Mouse (Mus musculus) kidney, embryonic 15.5 days (tissue): ENCODE measurements around the gene Prdx6. TPM values are rescaled to one million over a fixed set of nuclear protein-coding genes. Genes with fewer than 3 reads are reported as not detected.
"Not testable (repeated sequence)": the region's sequence is repeated elsewhere in the genome, so short reads cannot be mapped to it uniquely, and the experiment has no call there.

Experiments used
- ATAC-seq: fragments of 200-750 bp; cut with Nextera tagmentation; replicated peaks from 2 replicates; pipeline ENCODE4 v1.8.0; 2017; ENCODE audit warnings: moderate TSS enrichment; ENCODE audit not compliant: low FRiP score
- H3K27ac ChIP-seq: fragments of 300-500 bp; sonication (generic); 2 replicates; pipeline ENCODE4 v1.5.1; 2015; ENCODE audit warnings: mild to moderate bottlenecking, inconsistent platforms
- H3K27me3 ChIP-seq: fragments of 300-500 bp; sonication (generic); 2 replicates; pipeline ENCODE4 v1.6.1; 2015; ENCODE audit warnings: inconsistent platforms
- H3K36me3 ChIP-seq: fragments of 300-500 bp; sonication (generic); 2 replicates; pipeline ENCODE4 v1.6.1; 2015; ENCODE audit warnings: inconsistent platforms
- H3K4me1 ChIP-seq: fragments of 300-500 bp; sonication (generic); 2 replicates; pipeline ENCODE4 v1.6.1; 2015; ENCODE audit warnings: inconsistent platforms
- H3K4me2 ChIP-seq: fragments of 300-500 bp; sonication (generic); 2 replicates; pipeline ENCODE4 v1.6.1; 2015; ENCODE audit warnings: moderate library complexity, mild to moderate bottlenecking, inconsistent platforms
- H3K4me3 ChIP-seq: fragments of 300-500 bp; sonication (generic); replicated peaks from 2 replicates; pipeline ENCODE4 v1.5.1; 2015; ENCODE audit warnings: mild to moderate bottlenecking, inconsistent platforms
- H3K9ac ChIP-seq: fragments of 300-500 bp; sonication (generic); 2 replicates; pipeline ENCODE4 v1.6.1; 2015; ENCODE audit warnings: mild to moderate bottlenecking, inconsistent platforms
- H3K9me3 ChIP-seq: fragments of 300-500 bp; sonication (generic); replicated peaks from 2 replicates; pipeline ENCODE4 v1.6.1; 2016; ENCODE audit warnings: inconsistent platforms
- WGBS: fragments of 180-500 bp; shearing (Covaris S2); methylation state at CpG from one replicate; pipeline ENCODE4 v1.1.7; 2015; ENCODE audit warnings: mixed read lengths; 5-methylcytosine and 5-hydroxymethylcytosine counted together
- polyA plus RNA-seq: library from polyadenylated mRNA; unstranded; fragments of >200 nt; fragmentation: Nextera tagmentation; extraction: Ambion mirVana; gene quantifications from 2 replicates; pipeline ENCODE4 v1.2.1, GENCODE M21; 2015

Prdx6 gene
- polyA plus RNA-seq, 1 experiment from 2014 or later: 489 TPM

DNA sequence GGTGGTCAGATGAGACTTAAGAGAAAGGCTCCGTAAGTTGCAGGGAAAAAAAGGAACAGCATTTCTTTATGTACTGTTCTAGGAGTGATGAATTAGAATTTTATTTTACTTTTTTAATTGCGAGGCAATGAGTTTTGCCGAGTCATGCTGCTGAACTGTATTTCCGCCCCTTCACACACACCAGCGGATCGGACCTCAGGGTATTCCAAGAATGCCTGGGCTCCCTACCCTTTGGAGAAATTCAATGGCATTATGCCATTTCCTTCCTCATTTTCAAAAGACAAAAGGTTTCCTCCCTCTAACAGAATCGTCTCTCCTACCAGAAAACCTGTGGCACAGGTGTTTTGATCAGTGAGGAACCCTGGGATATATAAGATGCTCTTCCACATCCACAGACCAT lies 2.3 kb downstream of the Prdx6 start:
- ATAC-seq: no peak
- H3K9ac ChIP-seq: peak overlapping the region; percentile 89; the same call in 1 of the 2 replicates
- H3K27me3 ChIP-seq: peaks cover 8% of the 10 kb centered on the region
- H3K4me3 ChIP-seq: peak overlapping the region; percentile 91
- no peaks in the 10 kb centered on the region for H3K9me3 ChIP-seq
- no peak overlapping the region for H3K27ac ChIP-seq
- H3K4me2 ChIP-seq: peak overlapping the region; percentile 87
- WGBS: 61% methylated on average over 7 of the region's 7 CpGs
- H3K36me3 ChIP-seq: peaks cover 36% of the 10 kb centered on the region
- H3K4me1 ChIP-seq: peaks cover 27% of the 10 kb centered on the region

GRCm38 (mm10) chr1:161247643-161248580 lies 3.1 kb downstream of the Prdx6 start:
- Histone ChIP-seq H3K4me1 (peaks cover 27% of the 10 kb centered on the region), H3K36me3 (peaks cover 43% of the 10 kb centered on the region), H3K4me3 (no peak overlapping the region), H3K9ac (no peak overlapping the region), H3K27me3 (peaks cover 8% of the 10 kb centered on the region), H3K9me3 (no peaks in the 10 kb centered on the region), H3K27ac (no peak overlapping the region), H3K4me2 (peak overlapping the region; percentile 87)
- WGBS: 83% methylated on average over 11 of the region's 11 CpGs
- ATAC-seq: no peak

- no peak overlapping the region for H3K4me2 ChIP-seq
- H3K36me3 ChIP-seq: peaks cover 51% of the 10 kb centered on the region
- WGBS: 81% methylated on average over 3 of the region's 3 CpGs
- no peak overlapping the region for H3K27ac ChIP-seq
- H3K9ac ChIP-seq: no peak overlapping the region
- ATAC-seq: no peak
- H3K4me1 ChIP-seq: peaks cover 27% of the 10 kb centered on the region
- peaks cover 5% of the 10 kb centered on the region for H3K27me3 ChIP-seq
- no peak overlapping the region for H3K4me3 ChIP-seq
- H3K9me3 ChIP-seq: no peaks in the 10 kb centered on the region
Measured at GRCm38 (mm10) chr1:161247176-161247575, 3.8 kb downstream of the Prdx6 start.

- Histone ChIP-seq H3K9me3 (no peaks in the 10 kb centered on the region), H3K4me3 (no peak overlapping the region), H3K4me1 (peaks cover 7% of the 10 kb centered on the region; the same call in 1 of the 2 replicates), H3K27ac (no peak overlapping the region), H3K27me3 (no peaks in the 10 kb centered on the region), H3K36me3 (peaks cover 66% of the 10 kb centered on the region), H3K9ac (no peak overlapping the region), H3K4me2 (no peak overlapping the region)
- WGBS: over 99% methylated on average over 4 of the region's 4 CpGs
- no peak for ATAC-seq
Measured at GRCm38 (mm10) chr1:161237750-161238149, 13.3 kb downstream of the Prdx6 start.

- Histone ChIP-seq H3K27ac (no peak overlapping the region), H3K9ac (no peak overlapping the region), H3K9me3 (no peaks in the 10 kb centered on the region), H3K36me3 (peaks cover 62% of the 10 kb centered on the region), H3K4me2 (no peak overlapping the region), H3K4me3 (no peak overlapping the region), H3K4me1 (peaks cover 7% of the 10 kb centered on the region; the same call in 1 of the 2 replicates), H3K27me3 (no peaks in the 10 kb centered on the region)
- WGBS: 94% methylated on average over 7 of the region's 7 CpGs
- no peak for ATAC-seq
Measured at GRCm38 (mm10) chr1:161237339-161237738, 13.7 kb downstream of the Prdx6 start.

- H3K9ac ChIP-seq: no peak overlapping the region
- ATAC-seq: no peak
- no peak overlapping the region for H3K27ac ChIP-seq
- no peaks in the 10 kb centered on the region for H3K27me3 ChIP-seq
- peaks cover 7% of the 10 kb centered on the region; the same call in 1 of the 2 replicates for H3K4me1 ChIP-seq
- WGBS: 54% methylated on average over 13 of the region's 13 CpGs
- H3K9me3 ChIP-seq: no peaks in the 10 kb centered on the region
- peak overlapping the region; percentile 18; the same call in 1 of the 2 replicates for H3K4me2 ChIP-seq
- peaks cover 22% of the 10 kb centered on the region for H3K36me3 ChIP-seq
- H3K4me3 ChIP-seq: no peak overlapping the region
Measured at GRCm38 (mm10) chr1:161233226-161233839, 17.7 kb downstream of the Prdx6 start.

GRCm38 (mm10) chr1:161232181-161232580 lies 18.8 kb downstream of the Prdx6 start:
- Histone ChIP-seq H3K36me3 (peaks cover 10% of the 10 kb centered on the region; the same call in 1 of the 2 replicates), H3K4me2 (no peak overlapping the region), H3K9ac (no peak overlapping the region), H3K4me1 (peaks cover 7% of the 10 kb centered on the region; the same call in 1 of the 2 replicates), H3K9me3 (no peaks in the 10 kb centered on the region), H3K27ac (no peak overlapping the region), H3K27me3 (no peaks in the 10 kb centered on the region), H3K4me3 (no peak overlapping the region)
- WGBS: 91% methylated on average over 5 of the region's 5 CpGs
- ATAC-seq: no peak

- H3K4me1 ChIP-seq: no peaks in the 10 kb centered on the region
- no peak overlapping the region for H3K4me3 ChIP-seq
- H3K27ac ChIP-seq: no peak overlapping the region
- H3K9me3 ChIP-seq: no peaks in the 10 kb centered on the region
- ATAC-seq: no peak
- no peaks in the 10 kb centered on the region for H3K27me3 ChIP-seq
- H3K36me3 ChIP-seq: no peaks in the 10 kb centered on the region
- no peak overlapping the region for H3K9ac ChIP-seq
- H3K4me2 ChIP-seq: no peak overlapping the region
- 44% methylated on average over 5 of the region's 5 CpGs for WGBS
Measured at GRCm38 (mm10) chr1:161224837-161225236, 26.2 kb downstream of the Prdx6 start.

- H3K27me3 ChIP-seq: no peaks in the 10 kb centered on the region
- no peak for ATAC-seq
- no peaks in the 10 kb centered on the region for H3K36me3 ChIP-seq
- no peak overlapping the region for H3K27ac ChIP-seq
- no peak overlapping the region for H3K4me2 ChIP-seq
- no peaks in the 10 kb centered on the region for H3K9me3 ChIP-seq
- 81% methylated on average over 3 of the region's 3 CpGs for WGBS
- H3K4me1 ChIP-seq: no peaks in the 10 kb centered on the region
- no peak overlapping the region for H3K4me3 ChIP-seq
- no peak overlapping the region for H3K9ac ChIP-seq
Measured at GRCm38 (mm10) chr1:161219816-161220215, 31.2 kb downstream of the Prdx6 start.

DNA sequence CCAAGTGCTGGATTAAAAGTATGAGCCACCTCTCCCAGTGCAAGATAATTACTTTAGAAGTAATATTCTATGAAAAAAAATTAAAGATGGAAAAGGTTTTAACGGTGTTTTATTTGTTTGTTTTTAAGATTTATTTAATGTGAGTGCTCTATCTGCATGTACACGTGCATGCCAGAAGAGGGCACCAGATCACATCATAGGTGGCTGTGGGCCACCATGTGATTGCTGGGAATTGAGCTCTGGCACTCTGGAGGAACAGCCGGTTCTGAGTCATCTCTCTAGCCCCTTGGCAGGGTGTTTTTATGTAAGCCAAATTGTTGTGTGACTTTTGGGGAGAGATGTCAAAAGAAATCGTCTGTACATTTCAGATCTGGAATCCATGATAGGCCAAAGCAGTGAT lies 36.6 kb downstream of the Prdx6 start:
- no peaks in the 10 kb centered on the region for H3K9me3 ChIP-seq
- H3K4me3 ChIP-seq: no peak overlapping the region
- no peak for ATAC-seq
- no peaks in the 10 kb centered on the region for H3K27me3 ChIP-seq
- H3K4me2 ChIP-seq: no peak overlapping the region
- H3K9ac ChIP-seq: no peak overlapping the region
- 31% methylated on average over 4 of the region's 4 CpGs for WGBS
- no peak overlapping the region for H3K27ac ChIP-seq
- H3K36me3 ChIP-seq: no peaks in the 10 kb centered on the region
- H3K4me1 ChIP-seq: no peaks in the 10 kb centered on the region

DNA sequence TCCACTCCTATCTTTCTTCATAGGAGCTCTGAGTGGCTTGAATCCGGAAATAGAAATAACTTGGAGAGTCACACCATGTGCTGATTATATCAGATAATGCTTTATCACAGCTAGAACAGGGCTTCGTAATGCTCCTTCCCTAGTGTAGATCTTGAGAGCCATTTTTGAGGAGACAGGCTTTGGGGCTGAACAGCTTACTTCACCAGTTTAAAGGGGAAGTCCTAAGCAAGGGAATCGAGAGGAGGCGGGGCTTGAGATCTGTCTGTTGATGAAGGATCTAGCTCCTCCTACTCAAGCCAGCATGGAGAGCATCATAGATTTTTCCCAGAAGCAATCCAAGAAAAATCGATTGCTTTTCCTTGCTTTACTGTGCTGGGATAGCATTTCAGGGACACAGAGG lies 51.2 kb downstream of the Prdx6 start:
- Histone ChIP-seq H3K9ac (no peak overlapping the region), H3K9me3 (no peaks in the 10 kb centered on the region), H3K27ac (no peak overlapping the region), H3K27me3 (no peaks in the 10 kb centered on the region), H3K4me2 (no peak overlapping the region), H3K4me3 (no peak overlapping the region), H3K36me3 (no peaks in the 10 kb centered on the region), H3K4me1 (peaks cover 6% of the 10 kb centered on the region)
- 79% methylated on average over 5 of the region's 5 CpGs for WGBS
- no peak for ATAC-seq

- not testable (repeated sequence) for H3K9me3 ChIP-seq, H3K27me3 ChIP-seq, H3K27ac ChIP-seq, H3K36me3 ChIP-seq, H3K9ac ChIP-seq, H3K4me1 ChIP-seq, ATAC-seq
- H3K4me2 ChIP-seq: peak overlapping the region; percentile 65
- WGBS: 56% methylated on average over 11 of the region's 11 CpGs
- peak overlapping the region; percentile 52 for H3K4me3 ChIP-seq
Measured at GRCm38 (mm10) chr1:161196364-161196763, 54.7 kb downstream of the Prdx6 start.
